8 mouse cellular contexts compared by ENCODE assay signal in the genomic region with DNA sequence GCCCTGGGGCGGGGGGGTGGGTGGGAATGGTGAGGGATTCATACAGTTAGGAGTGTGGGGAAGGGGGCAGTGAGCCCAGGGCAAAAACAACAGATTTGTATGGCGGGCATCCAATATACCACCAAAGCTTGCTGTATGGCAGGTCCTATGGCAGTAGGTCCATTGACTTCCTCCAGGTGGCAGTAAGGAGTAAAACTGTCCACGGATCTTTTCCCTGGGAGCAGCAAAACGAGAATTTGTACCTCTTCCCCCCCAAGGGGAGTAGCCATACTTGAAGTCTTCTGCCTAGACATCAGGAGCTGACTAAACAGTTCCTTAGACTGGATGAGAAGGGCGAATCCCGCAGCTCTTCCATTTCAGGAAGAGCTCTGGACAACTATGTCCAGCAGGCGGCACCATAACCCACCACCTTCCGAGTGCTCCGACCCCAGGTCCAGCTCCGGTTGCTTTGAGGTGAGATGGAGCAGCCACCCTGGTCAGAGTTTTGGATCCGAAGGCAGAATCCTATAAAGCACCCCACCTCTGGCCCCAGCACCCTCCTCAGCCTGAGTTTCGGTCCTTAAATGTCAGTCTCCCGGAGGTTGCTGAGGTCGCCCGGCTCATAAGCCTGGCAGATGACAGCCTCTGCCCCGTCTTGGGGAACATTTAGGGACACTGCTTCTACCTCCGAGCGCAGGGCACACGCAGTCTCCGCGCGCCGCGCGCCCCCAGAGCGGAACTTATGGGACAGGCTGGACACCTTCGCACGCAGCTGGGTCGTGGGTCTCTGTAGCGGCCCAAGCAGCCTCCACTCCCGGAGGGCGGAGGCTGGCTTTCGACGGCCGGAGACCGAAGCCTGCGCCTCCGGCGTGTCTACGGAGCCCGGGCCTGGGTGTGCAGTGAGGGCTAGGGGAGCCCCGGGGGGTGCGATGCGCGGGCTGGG. TPM values are rescaled to one million over a fixed set of nuclear protein-coding genes. Genes with fewer than 3 reads are reported as not detected.
DNase-seq lines count a peak whose midpoint lies in the region; ATAC-seq and TF ChIP-seq lines count a peak whose summit lies in the region.

No protein-coding gene starts in this region.

- no peak for TF ChIP-seq EP300 in stomach, postnatal 0 days (optimal IDR thresholded peaks at IDR 0.05)

- no peak overlapping the region for H3K27ac ChIP-seq in intestine, postnatal 0 days (ENCODE audit: low read depth, low read length)
- no peak overlapping the region for H3K27ac ChIP-seq in liver, adult 2 months (replicated peaks; ENCODE audit: insufficient read depth, low read depth, low read length)
- no peak overlapping the region for H3K27ac ChIP-seq in midbrain, embryonic 16.5 days (ENCODE audit: low read length)
- H3K27ac ChIP-seq in stomach, postnatal 0 days (replicated peaks) = no peak overlapping the region

- H3K79me2 ChIP-seq in liver, adult 2 months (ENCODE audit: control insufficient read depth, insufficient read depth, low read length) = no peaks in the 10 kb centered on the region

- peak overlapping the region; percentile 87 for H3K4me2 ChIP-seq in intestine, postnatal 0 days (replicated peaks; ENCODE audit: low read depth)
- H3K4me2 ChIP-seq in midbrain, embryonic 16.5 days (ENCODE audit: low read length) = peak overlapping the region; percentile 86
- H3K4me2 ChIP-seq in stomach, postnatal 0 days (replicated peaks; ENCODE audit: low read depth) = peak overlapping the region; percentile 90

- H3K4me1 ChIP-seq in intestine, postnatal 0 days (replicated peaks; ENCODE audit: control insufficient read depth, insufficient read depth, low read length) = peaks cover 7% of the 10 kb centered on the region
- H3K4me1 ChIP-seq in liver, adult 2 months (ENCODE audit: control insufficient read depth, insufficient read depth, low read length) = peaks cover 2% of the 10 kb centered on the region; the same call in 1 of the 2 replicates
- H3K4me1 ChIP-seq in midbrain, embryonic 16.5 days (ENCODE audit: control insufficient read depth, insufficient read depth, low read length) = peaks cover 10% of the 10 kb centered on the region; the same call in 1 of the 2 replicates
- no peaks in the 10 kb centered on the region; the same call in 1 of the 2 replicates for H3K4me1 ChIP-seq in stomach, postnatal 0 days (replicated peaks; ENCODE audit: control insufficient read depth, insufficient read depth)

- peak; percentile 70 for ATAC-seq in granulocyte monocyte progenitor cell, adult 5-6 weeks (replicated peaks; ENCODE audit: poor library complexity, severe bottlenecking)
- ATAC-seq in intestine, postnatal 0 days = peak; percentile 53; the same call in 1 of the 2 replicates
- peak; percentile 53 for ATAC-seq in midbrain, embryonic 16.5 days
- peak; percentile 52 for ATAC-seq in stomach, postnatal 0 days (ENCODE audit: low FRiP score, low TSS enrichment)

- TF ChIP-seq POLR2A in liver, adult 2 months (IDR thresholded peaks at IDR 0.05; ENCODE audit: extremely low read depth, insufficient read depth, low read length) = no peak

- H3K36me3 ChIP-seq in intestine, postnatal 0 days (ENCODE audit: control insufficient read depth, insufficient read depth) = no peaks in the 10 kb centered on the region
- H3K36me3 ChIP-seq in liver, adult 2 months (ENCODE audit: control insufficient read depth, insufficient read depth, low read length) = no peaks in the 10 kb centered on the region
- no peaks in the 10 kb centered on the region for H3K36me3 ChIP-seq in midbrain, embryonic 16.5 days (ENCODE audit: control insufficient read depth, insufficient read depth, low read length)
- H3K36me3 ChIP-seq in stomach, postnatal 0 days (ENCODE audit: control insufficient read depth, insufficient read depth, low read length) = no peaks in the 10 kb centered on the region

- H3K9ac ChIP-seq in intestine, postnatal 0 days (ENCODE audit: low read depth, low read length) = peak overlapping the region; percentile 34
- H3K9ac ChIP-seq in liver, adult 2 months (ENCODE audit: low read depth, low read length) = no peak overlapping the region
- H3K9ac ChIP-seq in midbrain, embryonic 16.5 days (ENCODE audit: low read depth, low read length) = peak overlapping the region; percentile 61
- peak overlapping the region; percentile 53 for H3K9ac ChIP-seq in stomach, postnatal 0 days (ENCODE audit: low read length)

- H3K9me3 ChIP-seq in intestine, postnatal 0 days (ENCODE audit: control insufficient read depth) = no peaks in the 10 kb centered on the region
- no peaks in the 10 kb centered on the region for H3K9me3 ChIP-seq in midbrain, embryonic 16.5 days (replicated peaks; ENCODE audit: control insufficient read depth, low read length, poor library complexity, severe bottlenecking)
- no peaks in the 10 kb centered on the region for H3K9me3 ChIP-seq in stomach, postnatal 0 days (ENCODE audit: control insufficient read depth, low read length)

- peak; percentile 81; the same call in 1 of the 2 replicates for TF ChIP-seq CTCF in intestine, postnatal 0 days (IDR thresholded peaks at IDR 0.05; ENCODE audit: low read depth)
- TF ChIP-seq CTCF in liver, adult 2 months (IDR thresholded peaks at IDR 0.05; ENCODE audit: low read depth, low read length) = peak; percentile 78
- peak; percentile 78 for TF ChIP-seq CTCF in stomach, postnatal 0 days (IDR thresholded peaks at IDR 0.05; ENCODE audit: low read depth)

- H3K4me3 ChIP-seq in intestine, postnatal 0 days (ENCODE audit: low read depth, low read length) = peak overlapping the region; percentile 48
- H3K4me3 ChIP-seq in liver, adult 2 months (ENCODE audit: insufficient read depth, low read depth, low read length) = peak overlapping the region; percentile 10; the same call in 1 of the 2 replicates
- peak overlapping the region; percentile 47 for H3K4me3 ChIP-seq in midbrain, embryonic 16.5 days (ENCODE audit: low read depth, low read length)
- peak overlapping the region; percentile 47 for H3K4me3 ChIP-seq in stomach, postnatal 0 days (ENCODE audit: low read depth, low read length)

- DNase-seq in A20 (ENCODE audit: low read depth, low spot score) (peak; percentile 61), R1 (ENCODE audit: low read depth, low spot score) (peak; percentile 80)
- peak; percentile 80 for DNase-seq in embryo, embryonic 10 days (ENCODE audit: low spot score)
- DNase-seq in liver, adult 2 months (ENCODE audit: extremely low read depth, low read depth, low spot score) = peak; percentile 22
- DNase-seq in stomach, postnatal 0 days (ENCODE audit: low spot score) = peak; percentile 73

- peaks cover 27% of the 10 kb centered on the region for H3K27me3 ChIP-seq in intestine, postnatal 0 days (replicated peaks; ENCODE audit: control insufficient read depth, insufficient read depth, low read length)
- peaks cover 9% of the 10 kb centered on the region; the same call in 1 of the 2 replicates for H3K27me3 ChIP-seq in liver, adult 2 months (ENCODE audit: control insufficient read depth, insufficient read depth, low read length)
- H3K27me3 ChIP-seq in midbrain, embryonic 16.5 days (ENCODE audit: control insufficient read depth, insufficient read depth, low read depth, low read length) = peaks cover 27% of the 10 kb centered on the region
- peaks cover 3% of the 10 kb centered on the region; the same call in 1 of the 2 replicates for H3K27me3 ChIP-seq in stomach, postnatal 0 days (ENCODE audit: control insufficient read depth, insufficient read depth, low read length)

- 3% methylated on average over 45 of the region's 45 CpGs for whole genome bisulfite sequencing in intestine, postnatal 0 days
- WGBS in liver, adult 2 months = 5% methylated on average over 43 of the region's 45 CpGs
- WGBS in midbrain, embryonic 16.5 days = 2% methylated on average over 45 of the region's 45 CpGs
- 2% methylated on average over 45 of the region's 45 CpGs for WGBS in stomach, postnatal 0 days

RNA-seq across cellular contexts. Expression of a gene that starts 16.4 kb away (rescaled TPM):
- not detected in 2 replicates for total RNA-seq in granulocyte monocyte progenitor cell, adult 5-6 weeks (2014; fragmentation: Nextera tagmentation)
- not detected in 2 replicates for total RNA-seq in granulocyte monocyte progenitor cell, adult 5-6 weeks (2017)
- 0.05 TPM in 1 of 2 replicates, not detected in the other for polyA plus RNA-seq in intestine, postnatal 0 days (2015; fragmentation: Nextera tagmentation; extraction: Ambion mirVana)
- total RNA-seq in liver, adult 2 months (2014; rRNA removed) = not detected in 2 replicates
- 0.17 and 0.22 TPM in 2 replicates for polyA plus RNA-seq in liver, adult 2 months (2012; rRNA removed)
- polyA plus RNA-seq in midbrain, embryonic 16.5 days (2015; fragmentation: Nextera tagmentation; extraction: Ambion mirVana) = not detected in 2 replicates
- 0.33 and 0.44 TPM in 2 replicates for polyA plus RNA-seq in stomach, postnatal 0 days (2015; fragmentation: Nextera tagmentation; extraction: Ambion mirVana)

RNA-seq across cellular contexts. Expression of a gene that starts 54.4 kb away (rescaled TPM):
- 6.7 and 15.1 TPM in 2 replicates for total RNA-seq in granulocyte monocyte progenitor cell, adult 5-6 weeks (2014; fragmentation: Nextera tagmentation)
- total RNA-seq in granulocyte monocyte progenitor cell, adult 5-6 weeks (2017) = 5.6 and 9.9 TPM in 2 replicates
- polyA plus RNA-seq in intestine, postnatal 0 days (2015; fragmentation: Nextera tagmentation; extraction: Ambion mirVana) = 18.0 and 19.9 TPM in 2 replicates
- 2.8 TPM in 2 replicates for total RNA-seq in liver, adult 2 months (2014; rRNA removed)
- 4.1 and 6.0 TPM in 2 replicates for polyA plus RNA-seq in liver, adult 2 months (2012; rRNA removed)
- polyA plus RNA-seq in midbrain, embryonic 16.5 days (2015; fragmentation: Nextera tagmentation; extraction: Ambion mirVana) = 46.1 and 52.7 TPM in 2 replicates
- polyA plus RNA-seq in stomach, postnatal 0 days (2015; fragmentation: Nextera tagmentation; extraction: Ambion mirVana) = 19.1 and 21.4 TPM in 2 replicates

Comparison
In these comparisons a context has a peak if more than half of its experiments do, and no peak if none do; other contexts are left out.
1. DNase-seq: peak in every context shown above with its lines; median percentile 80 in R1; 80 in embryo, embryonic 10 days; 73 in stomach, postnatal 0 days; 61 in A20; 22 in liver, adult 2 months.